Mouse (Mus musculus) retina, adult 2 months (tissue): ENCODE results near the gene Dusp28.

ENCODE experiments used
- DNase-seq: peaks from one replicate; pipeline ENCODE4 v3.0.0-alpha.2; 2012; ENCODE audit warnings: low read depth, low spot score

Dusp28 gene

DNA sequence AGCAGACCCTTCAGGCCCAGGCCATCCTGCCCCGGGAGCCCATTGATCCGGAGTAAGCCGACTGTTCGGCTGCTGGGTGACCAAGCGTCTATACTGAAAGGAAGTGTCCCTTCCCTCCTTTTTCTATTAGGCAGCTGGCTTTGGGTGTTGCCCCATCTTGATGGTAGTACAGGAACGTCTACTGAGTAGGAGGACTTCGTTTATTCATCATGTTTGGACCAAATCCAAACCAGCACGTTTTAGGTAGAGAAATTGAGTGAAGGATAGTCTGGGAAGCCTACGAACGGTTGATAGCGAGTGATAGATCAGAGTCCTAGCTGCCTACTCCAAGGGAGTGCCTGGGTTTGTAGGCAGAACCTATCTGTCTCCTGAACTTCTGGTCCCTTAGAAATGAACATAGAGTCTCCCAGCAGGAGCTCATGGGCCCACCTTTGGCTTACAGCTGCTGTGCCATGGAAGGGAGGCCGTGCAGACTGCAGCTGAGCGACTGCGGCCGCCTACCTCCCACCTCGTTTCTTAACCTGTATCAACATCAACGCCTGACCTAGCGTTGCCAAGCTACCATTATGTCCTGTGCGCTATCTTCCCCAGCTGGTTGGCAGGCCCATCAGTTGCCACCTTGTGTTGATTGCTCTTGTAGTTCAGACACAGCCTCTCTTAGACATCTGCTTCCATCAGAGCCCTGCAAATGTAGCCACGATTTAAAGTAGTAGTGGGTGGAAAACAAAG, 1.0 kb downstream of the Dusp28 start:
- DNase-seq = no peak

- no peak for DNase-seq
Observed at GRCm38 (mm10) chr1:92908664-92909063, 1.9 kb downstream of the Dusp28 start.

DNA sequence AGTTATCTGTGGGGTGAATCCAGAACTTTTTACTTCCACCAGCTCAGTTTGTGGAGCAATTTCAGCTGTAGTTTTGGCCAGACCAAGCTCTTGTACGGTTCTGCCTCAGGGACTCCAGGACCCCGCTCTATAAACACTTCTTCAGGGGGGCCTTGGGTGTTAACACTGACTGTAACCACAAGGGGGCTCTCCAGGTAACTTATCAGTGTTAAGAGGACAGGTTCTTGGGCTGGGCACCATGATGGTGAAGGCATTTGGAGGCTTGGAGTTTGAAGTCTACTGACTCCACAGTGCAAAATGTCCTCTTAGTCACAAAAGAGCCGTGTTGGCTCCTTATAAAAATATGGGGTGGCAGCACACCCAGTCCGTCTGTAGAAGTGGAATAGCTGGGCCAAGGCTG, 2.3 kb downstream of the Dusp28 start:
- DNase-seq = no peak

- peak; percentile 60 for DNase-seq
Observed at GRCm38 (mm10) chr1:92910239-92910885, 3.6 kb downstream of the Dusp28 start, which contains the start of gene Rnpepl1. TSS of gene Rnpepl1 (plus strand) at chr1:92910783.

DNA sequence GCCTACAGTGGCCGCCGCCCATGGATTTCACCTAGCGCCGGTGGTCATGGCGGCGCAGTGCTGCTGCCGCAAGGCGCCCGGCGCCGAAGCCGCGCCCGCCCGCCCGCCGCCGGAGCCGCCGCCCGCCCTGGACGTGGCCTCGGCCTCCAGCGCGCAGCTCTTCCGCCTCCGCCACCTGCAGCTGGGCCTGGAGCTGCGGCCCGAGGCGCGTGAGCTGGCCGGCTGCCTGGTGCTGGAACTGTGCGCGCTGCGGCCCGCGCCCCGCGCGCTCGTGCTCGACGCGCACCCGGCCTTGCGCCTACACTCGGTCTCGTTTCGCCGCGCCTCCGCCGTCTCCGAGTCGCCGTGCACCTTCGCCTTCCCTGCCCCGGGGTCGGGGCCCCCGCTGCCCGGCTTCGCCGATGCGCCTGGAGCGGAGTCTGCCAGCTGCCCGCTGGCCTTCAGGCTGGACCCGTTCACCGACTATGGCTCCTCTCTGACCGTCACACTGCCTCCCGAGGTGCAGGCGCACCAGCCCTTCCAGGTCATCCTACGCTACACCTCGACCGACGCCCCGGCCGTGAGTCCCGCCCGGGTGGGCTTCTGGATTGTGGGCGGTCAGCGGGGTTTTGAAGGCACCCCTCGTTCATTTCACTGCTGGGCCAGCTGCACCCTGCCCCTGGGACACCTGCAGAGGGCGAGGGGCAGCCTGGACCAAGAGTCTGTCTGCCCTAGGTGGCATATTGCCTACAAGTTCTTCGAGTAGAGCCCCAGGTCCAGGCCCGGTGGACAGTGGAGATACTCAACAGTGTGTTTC, 4.3 kb downstream of the Dusp28 start:
- DNase-seq = no peak

DNA sequence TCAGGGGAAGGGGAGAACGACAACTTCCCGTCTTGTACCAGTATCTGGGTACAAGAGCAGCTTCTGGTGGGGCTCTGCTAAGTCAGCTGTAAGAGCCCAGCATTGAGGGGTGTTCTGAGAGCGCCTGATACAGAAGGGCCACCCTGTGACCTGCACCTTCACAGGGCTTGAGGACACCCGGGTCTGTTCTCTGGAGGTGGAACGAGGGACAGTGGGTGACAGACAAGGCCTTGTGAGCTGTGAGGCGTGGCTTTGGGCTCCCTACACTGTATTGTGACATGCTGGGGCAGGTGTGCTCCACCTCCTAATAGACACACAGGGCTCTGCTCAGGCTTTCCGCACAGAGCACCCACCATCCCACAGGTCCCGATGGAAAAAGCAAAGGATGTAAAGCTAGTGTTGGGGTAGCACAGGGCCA, 4.9 kb downstream of the Dusp28 start:
- no peak for DNase-seq

DNA sequence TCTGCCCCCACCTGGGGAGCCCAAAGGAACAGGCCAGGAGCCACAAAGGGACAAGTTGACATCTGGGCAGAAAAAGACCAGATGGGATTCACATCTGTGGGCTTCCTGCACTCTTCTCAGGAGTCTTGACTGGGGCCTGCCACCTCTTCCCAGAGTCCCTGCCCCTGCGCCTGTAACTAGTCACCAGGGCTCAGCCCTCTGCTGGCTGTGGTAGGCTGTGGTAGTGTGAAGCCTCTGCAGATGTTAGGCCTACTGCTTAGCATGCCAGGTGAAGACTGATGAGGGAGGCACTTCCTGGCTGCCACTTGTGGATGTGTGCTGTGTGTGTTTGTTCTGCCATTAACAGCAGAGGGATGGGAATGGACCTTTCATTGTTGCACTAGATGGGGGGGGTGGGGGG, 5.5 kb downstream of the Dusp28 start:
- DNase-seq = no peak

DNA sequence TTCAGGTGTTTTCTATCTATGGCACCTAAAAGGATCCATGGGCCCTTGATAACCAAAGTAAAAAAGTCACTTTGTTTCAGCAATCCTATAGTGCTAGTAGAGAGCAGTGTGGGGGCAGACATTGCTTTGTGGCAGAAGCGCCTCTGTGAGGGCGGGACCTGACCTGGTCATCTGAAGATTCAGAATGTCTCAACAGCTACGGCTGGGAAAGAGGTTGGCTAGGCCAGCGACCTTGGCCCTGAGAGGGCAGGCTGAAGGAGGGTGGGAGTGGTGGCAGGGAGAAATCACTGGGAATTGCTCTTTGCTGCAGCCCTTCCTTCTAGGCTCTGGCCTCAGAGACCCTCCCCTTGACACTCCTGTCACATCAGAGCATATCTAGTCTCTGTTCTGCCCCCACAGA, 7.5 kb downstream of the Dusp28 start:
- DNase-seq = no peak

DNA sequence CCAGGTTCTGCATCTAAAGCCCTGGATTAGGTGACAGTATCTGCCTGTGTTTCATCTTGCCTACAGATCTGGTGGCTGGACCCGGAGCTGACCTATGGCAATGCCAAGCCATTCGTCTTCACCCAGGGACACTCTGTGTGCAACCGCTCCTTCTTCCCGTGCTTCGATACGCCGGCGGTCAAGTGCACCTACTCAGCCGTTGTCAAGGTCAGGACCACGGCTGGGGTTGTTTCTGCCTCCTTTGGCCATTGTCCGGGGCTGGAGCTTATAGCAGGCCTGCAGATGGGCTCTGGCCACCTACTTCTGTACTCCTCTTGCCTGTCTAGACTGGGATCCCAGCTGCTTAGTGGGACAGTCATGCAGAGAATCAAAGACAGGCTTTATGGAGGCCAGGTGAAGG, 8.2 kb downstream of the Dusp28 start:
- DNase-seq = no peak

DNA sequence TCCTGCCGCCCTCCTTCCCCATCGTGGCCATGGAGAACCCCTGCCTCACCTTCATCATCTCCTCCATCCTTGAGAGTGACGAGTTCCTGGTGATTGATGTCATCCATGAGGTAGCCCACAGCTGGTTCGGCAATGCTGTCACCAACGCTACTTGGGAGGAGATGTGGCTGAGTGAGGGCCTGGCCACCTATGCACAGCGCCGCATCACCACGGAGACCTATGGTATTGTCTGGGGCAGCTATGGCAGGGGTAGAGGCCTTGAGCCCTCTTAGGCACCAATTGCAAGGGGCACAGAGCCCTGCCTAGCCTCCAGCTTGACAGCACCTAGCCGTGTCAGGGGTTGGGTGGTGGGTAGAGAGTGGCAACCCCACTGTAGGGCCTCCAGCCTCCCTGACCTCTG, 9.9 kb downstream of the Dusp28 start:
- no peak for DNase-seq

GRCm38 (mm10) chr1:92919151-92919550, 12.4 kb downstream of the Dusp28 start:
- no peak for DNase-seq

DNA sequence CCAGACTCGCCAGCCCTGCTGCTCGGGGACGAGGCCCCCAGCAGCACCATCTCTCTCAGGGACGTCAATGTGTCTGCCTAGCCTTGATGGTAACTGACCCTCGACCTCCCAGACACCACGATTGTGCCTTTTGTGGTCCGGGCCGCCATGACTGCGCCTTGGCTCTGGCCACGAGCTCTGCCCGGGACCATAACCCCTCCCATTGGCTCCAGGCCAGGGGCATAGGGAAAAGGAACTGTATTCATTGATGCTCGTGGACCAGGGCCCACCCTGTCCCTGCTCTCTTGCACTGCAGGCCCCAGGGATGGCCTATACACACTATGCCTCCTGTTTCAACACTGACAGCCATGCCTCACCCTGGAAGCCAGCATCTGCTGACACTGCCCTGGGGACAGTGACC, 13.0 kb downstream of the Dusp28 start:
- no peak for DNase-seq

GRCm38 (mm10) chr1:92920474-92921200, 13.9 kb downstream of the Dusp28 start:
- DNase-seq = no peak

- no peak for DNase-seq
Observed at GRCm38 (mm10) chr1:92921496-92921895, 14.7 kb downstream of the Dusp28 start.

DNA sequence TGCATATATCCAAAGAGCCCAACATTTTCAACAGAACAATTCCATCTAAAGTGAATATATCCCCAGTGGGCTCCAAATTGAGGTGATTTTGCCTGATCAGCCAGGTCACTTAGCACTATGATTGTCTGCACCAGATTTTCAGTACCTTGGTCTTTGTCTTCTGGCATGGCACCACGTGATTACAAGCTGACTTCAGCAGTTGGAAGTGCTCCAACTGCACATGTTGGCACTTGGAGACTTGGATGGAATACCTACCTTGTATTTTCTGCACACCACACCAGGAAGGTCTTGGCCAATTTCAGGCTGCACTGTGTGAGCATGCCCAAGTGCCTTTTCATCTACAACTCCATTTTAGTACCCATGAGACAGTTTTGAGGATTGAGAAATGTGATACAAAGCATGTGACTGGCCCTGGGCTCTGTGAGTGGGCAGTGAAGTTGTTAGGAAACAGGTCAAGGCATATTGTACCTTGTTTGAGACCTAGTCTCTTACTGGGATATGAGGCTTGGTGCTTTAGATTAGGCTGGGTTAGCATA, 23.5 kb downstream of the Dusp28 start:
- no peak for DNase-seq

GRCm38 (mm10) chr1:92933611-92934010, 26.8 kb downstream of the Dusp28 start:
- no peak for DNase-seq

DNA sequence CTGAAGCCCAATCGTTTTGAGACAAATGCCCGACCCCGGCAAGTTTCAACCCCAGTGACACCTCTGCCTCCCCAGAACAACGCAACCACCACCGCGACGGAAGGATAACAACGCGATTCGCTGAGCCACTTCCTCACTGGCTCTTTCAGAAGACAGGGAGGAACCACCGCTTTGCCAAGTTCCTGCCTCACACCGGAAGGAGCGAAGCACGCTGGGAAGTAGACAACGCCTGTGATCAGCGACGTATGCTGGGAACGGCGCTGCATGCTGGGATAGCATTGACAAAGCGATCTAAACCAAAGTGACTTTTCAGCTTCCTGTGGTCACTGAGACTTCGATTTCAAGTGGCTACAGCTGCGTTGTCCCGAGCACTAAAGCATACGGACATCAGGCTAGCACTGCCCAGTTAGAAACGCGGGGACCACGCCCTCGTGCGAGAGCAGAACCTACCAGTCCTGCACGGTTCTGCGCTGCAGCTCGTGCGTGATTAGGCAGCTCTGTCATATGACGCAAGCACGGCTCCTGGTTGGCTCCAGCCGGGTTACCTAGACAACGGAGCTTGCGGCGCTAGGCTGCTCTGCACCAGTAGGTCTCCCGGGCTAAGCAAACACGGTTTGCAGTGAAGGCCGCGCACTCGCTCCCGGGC, 27.5 kb downstream of the Dusp28 start, which contains the start of gene Capn10:
TSS of gene Capn10 (plus strand) at position 195 of the 646 bp plus-strand sequence.
- peak; percentile 91 for DNase-seq

- no peak for DNase-seq
Observed at GRCm38 (mm10) chr1:92935054-92935962, 28.5 kb downstream of the Dusp28 start.

- DNase-seq = no peak
Observed at GRCm38 (mm10) chr1:92935977-92936376, 29.2 kb downstream of the Dusp28 start.

- no peak for DNase-seq
Observed at GRCm38 (mm10) chr1:92936467-92936866, 29.7 kb downstream of the Dusp28 start.
